51 mouse cellular contexts compared by ENCODE assay signal in the genomic region with DNA sequence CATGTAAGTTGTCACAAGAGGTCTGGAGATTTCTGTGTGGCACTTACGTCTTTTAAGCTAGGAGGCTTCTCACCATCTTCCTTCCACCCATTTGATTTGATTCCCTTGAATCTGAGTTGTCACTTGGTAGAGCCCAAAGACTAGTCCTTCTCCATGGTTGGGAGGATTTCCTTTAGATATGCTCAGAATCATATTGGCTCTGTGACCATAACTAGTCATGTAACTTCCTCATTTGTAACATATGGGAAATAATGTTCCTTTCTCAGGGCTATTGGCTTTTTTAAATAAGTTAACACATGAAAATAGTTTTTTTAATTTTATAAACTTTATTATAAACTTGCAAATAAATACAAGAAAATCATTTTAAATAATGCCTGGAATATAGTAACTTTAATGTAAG. TPM values are rescaled to one million over a fixed set of nuclear protein-coding genes. Genes with fewer than 3 reads are reported as not detected.
"Had no signal": no experiment of that assay in that cellular context is flagged by ENCODE, and none has a peak within 500 bp of the region (broad histone marks: within the 10 kb centered on the region; RNA-seq: fewer than 3 reads in every experiment).

No protein-coding gene starts in this region.

- ATAC-seq: hindbrain, embryonic 16.5 days; hindbrain, postnatal 0 days; inflammation-experienced regulatory T-cells, adult 6 months; intestine, embryonic 15.5 days; intestine, embryonic 16.5 days; intestine, postnatal 0 days had no signal

- H3K9ac ChIP-seq: heart, embryonic 12.5 days; heart, embryonic 13.5 days; heart, embryonic 15.5 days; hindbrain, embryonic 13.5 days; hindbrain, embryonic 14.5 days; hindbrain, embryonic 15.5 days; intestine, embryonic 15.5 days; kidney, embryonic 15.5 days had no signal

- H3K4me1 ChIP-seq: heart, embryonic 12.5 days; heart, embryonic 13.5 days; heart, embryonic 15.5 days; hindbrain, embryonic 10.5 days; hindbrain, embryonic 13.5 days; hindbrain, embryonic 15.5 days; intestine, embryonic 15.5 days; kidney, embryonic 15.5 days had no signal

- H3K9me3 ChIP-seq: heart, embryonic 12.5 days; heart, embryonic 13.5 days; heart, embryonic 15.5 days; hindbrain, embryonic 10.5 days; hindbrain, embryonic 13.5 days; hindbrain, embryonic 15.5 days; intestine, embryonic 15.5 days; kidney, embryonic 15.5 days had no signal

- H3K27ac ChIP-seq: heart, embryonic 13.5 days; heart, embryonic 15.5 days; hindbrain, embryonic 10.5 days; hindbrain, embryonic 13.5 days; hindbrain, embryonic 14.5 days; hindbrain, embryonic 15.5 days; hindbrain, postnatal 0 days; intestine, embryonic 15.5 days; kidney, embryonic 15.5 days; kidney, postnatal 0 days; layer of hippocampus, adult 2 months; left cerebral cortex, adult 2 months had no signal

- H3K36me3 ChIP-seq: heart, embryonic 12.5 days; heart, embryonic 13.5 days; heart, embryonic 15.5 days; hindbrain, embryonic 10.5 days; hindbrain, embryonic 13.5 days; hindbrain, embryonic 15.5 days; intestine, embryonic 15.5 days; kidney, embryonic 15.5 days had no signal

- DNase-seq: heart, postnatal 10 days; heart, postnatal 14 days; heart, postnatal 36 days; heart, postnatal 4 days; kidney, adult 11 months; kidney, adult 18-20 months; kidney, adult 2 months; kidney, adult 8-10 months; kidney, adult 9 months; kidney, postnatal 10 days; kidney, postnatal 14 days; kidney, postnatal 25 days; kidney, postnatal 36 days; kidney, postnatal 4 days; layer of hippocampus, adult 9-11 months; layer of hippocampus, postnatal 36 days had no signal

- H3K4me2 ChIP-seq: heart, embryonic 11.5 days; heart, embryonic 12.5 days; heart, embryonic 13.5 days; heart, embryonic 15.5 days; hindbrain, embryonic 13.5 days; hindbrain, embryonic 14.5 days; hindbrain, embryonic 15.5 days; intestine, embryonic 15.5 days; kidney, embryonic 15.5 days had no signal

- H3K4me3 ChIP-seq: heart, embryonic 12.5 days; heart, embryonic 13.5 days; heart, embryonic 15.5 days; hindbrain, embryonic 10.5 days; hindbrain, embryonic 13.5 days; hindbrain, embryonic 15.5 days; intestine, embryonic 15.5 days; kidney, embryonic 15.5 days; layer of hippocampus, adult 2 months; left cerebral cortex, adult 2 months had no signal

- H3K27me3 ChIP-seq: heart, embryonic 12.5 days; heart, embryonic 13.5 days; heart, embryonic 15.5 days; hindbrain, embryonic 13.5 days; hindbrain, embryonic 15.5 days; intestine, embryonic 15.5 days; kidney, embryonic 15.5 days had no signal

RNA-seq across cellular contexts. Expression of gene Gm14862, which starts 2.6 kb away (rescaled TPM):
- total RNA-seq: heart, postnatal 10 days; heart, postnatal 14 days; heart, postnatal 25 days; heart, postnatal 36 days; heart, postnatal 4 days; hematopoietic stem cell, adult 5-6 weeks; hindbrain, postnatal 0 days; layer of hippocampus, adult 18-20 months; layer of hippocampus, adult 2 months; layer of hippocampus, adult 8-10 months; layer of hippocampus, postnatal 10 days; layer of hippocampus, postnatal 14 days; layer of hippocampus, postnatal 25 days; layer of hippocampus, postnatal 36 days; left cerebral cortex, adult 18-20 months; left cerebral cortex, adult 2 months; left cerebral cortex, adult 8-10 months had no signal
- polyA plus RNA-seq: heart, embryonic 15.5 days; heart, embryonic 16.5 days; heart, postnatal 0 days; hindbrain, embryonic 10.5 days; hindbrain, embryonic 11.5 days; hindbrain, embryonic 13.5 days; hindbrain, embryonic 14.5 days; hindbrain, embryonic 15.5 days; hindbrain, embryonic 16.5 days; hindbrain, postnatal 0 days; intestine, embryonic 14.5 days; intestine, embryonic 15.5 days; intestine, embryonic 16.5 days; intestine, postnatal 0 days; kidney, adult 2 months; kidney, embryonic 14.5 days; kidney, embryonic 16.5 days; kidney, postnatal 0 days; large intestine, adult 2 months had no signal

RNA-seq across cellular contexts. Expression of gene H2al1m, which starts 24.3 kb away (rescaled TPM):
- total RNA-seq: heart, postnatal 25 days; hematopoietic stem cell, adult 5-6 weeks; hindbrain, postnatal 0 days; layer of hippocampus, adult 18-20 months; layer of hippocampus, adult 2 months; layer of hippocampus, postnatal 10 days; left cerebral cortex, adult 18-20 months; left cerebral cortex, adult 2 months had no signal
- polyA plus RNA-seq: heart, embryonic 14.5 days; heart, embryonic 16.5 days; heart, postnatal 0 days; hindbrain, embryonic 10.5 days; hindbrain, embryonic 11.5 days; hindbrain, embryonic 13.5 days; hindbrain, embryonic 14.5 days; hindbrain, postnatal 0 days; inflammation-experienced regulatory T-cells, adult 6 months; intestine, embryonic 14.5 days; intestine, embryonic 15.5 days; intestine, embryonic 16.5 days; kidney, adult 2 months; kidney, embryonic 14.5 days; kidney, embryonic 15.5 days; kidney, embryonic 16.5 days; kidney, postnatal 0 days had no signal
